Mouse (Mus musculus): Measurements from ENCODE around the gene Dcaf5. TPM values are rescaled to one million over a fixed set of nuclear protein-coding genes. Genes with fewer than 3 reads are reported as not detected.
A peak's percentile ranks its signal among the peaks of the same experiment; 100 is the strongest.
"Not testable (repeated sequence)": the region's sequence is repeated elsewhere in the genome, so short reads cannot be mapped to it uniquely, and the experiment has no call there.

Dcaf5 gene
- total RNA-seq (2017), result 30.3 and 33.3 TPM in 2 replicates

GRCm38 (mm10) chr12:80436336-80436976, at the start of gene Dcaf5:
Gene Dcaf5 (minus strand): TSS chr12:80436601.
- peak; percentile 35 to 83; a peak in 3 of 4 replicates for ATAC-seq (replicated peaks in 1 of 2; ENCODE audit: insufficient read depth in 1 of 2, low FRiP score in 2 of 2, low TSS enrichment in 1 of 2, low read depth in 1 of 2, poor library complexity in 2 of 2, severe bottlenecking in 2 of 2)

GRCm38 (mm10) chr12:80483397-80483796, 47.0 kb upstream of the Dcaf5 start:
- no peak for ATAC-seq (replicated peaks in 1 of 2; ENCODE audit: insufficient read depth in 1 of 2, low FRiP score in 2 of 2, low TSS enrichment in 1 of 2, low read depth in 1 of 2, poor library complexity in 2 of 2, severe bottlenecking in 2 of 2)

DNA sequence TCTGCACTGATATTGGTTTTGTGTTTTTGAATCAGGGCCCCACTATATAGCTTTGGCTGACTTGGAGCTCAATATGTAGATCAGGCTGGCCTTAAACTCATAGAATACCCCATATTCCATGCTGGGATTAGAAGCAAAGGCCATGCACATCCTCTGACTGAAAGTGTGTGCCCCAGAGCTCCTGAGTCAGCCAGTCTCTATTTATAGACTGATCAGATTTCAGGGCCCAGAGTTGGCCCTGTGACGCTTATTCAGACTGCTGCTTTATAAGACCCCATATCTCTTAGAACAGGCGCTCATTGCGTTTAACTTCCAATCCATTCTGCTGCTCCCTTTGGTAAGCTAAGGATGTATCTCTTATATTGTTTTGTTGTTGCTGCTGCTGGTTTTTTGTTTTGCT, 43.6 kb upstream of the Dcaf5 start:
- ATAC-seq (replicated peaks in 1 of 2; ENCODE audit: insufficient read depth in 1 of 2, low FRiP score in 2 of 2, low TSS enrichment in 1 of 2, low read depth in 1 of 2, poor library complexity in 2 of 2, severe bottlenecking in 2 of 2), result no peak

GRCm38 (mm10) chr12:80473731-80474130, 37.3 kb upstream of the Dcaf5 start:
- no peak for ATAC-seq (replicated peaks in 1 of 2; ENCODE audit: insufficient read depth in 1 of 2, low FRiP score in 2 of 2, low TSS enrichment in 1 of 2, low read depth in 1 of 2, poor library complexity in 2 of 2, severe bottlenecking in 2 of 2)

GRCm38 (mm10) chr12:80471926-80472325, 35.5 kb upstream of the Dcaf5 start:
- no peak for ATAC-seq (replicated peaks in 1 of 2; ENCODE audit: insufficient read depth in 1 of 2, low FRiP score in 2 of 2, low TSS enrichment in 1 of 2, low read depth in 1 of 2, poor library complexity in 2 of 2, severe bottlenecking in 2 of 2)

GRCm38 (mm10) chr12:80470206-80470605, 33.8 kb upstream of the Dcaf5 start:
- no peak for ATAC-seq (replicated peaks in 1 of 2; ENCODE audit: insufficient read depth in 1 of 2, low FRiP score in 2 of 2, low TSS enrichment in 1 of 2, low read depth in 1 of 2, poor library complexity in 2 of 2, severe bottlenecking in 2 of 2)

DNA sequence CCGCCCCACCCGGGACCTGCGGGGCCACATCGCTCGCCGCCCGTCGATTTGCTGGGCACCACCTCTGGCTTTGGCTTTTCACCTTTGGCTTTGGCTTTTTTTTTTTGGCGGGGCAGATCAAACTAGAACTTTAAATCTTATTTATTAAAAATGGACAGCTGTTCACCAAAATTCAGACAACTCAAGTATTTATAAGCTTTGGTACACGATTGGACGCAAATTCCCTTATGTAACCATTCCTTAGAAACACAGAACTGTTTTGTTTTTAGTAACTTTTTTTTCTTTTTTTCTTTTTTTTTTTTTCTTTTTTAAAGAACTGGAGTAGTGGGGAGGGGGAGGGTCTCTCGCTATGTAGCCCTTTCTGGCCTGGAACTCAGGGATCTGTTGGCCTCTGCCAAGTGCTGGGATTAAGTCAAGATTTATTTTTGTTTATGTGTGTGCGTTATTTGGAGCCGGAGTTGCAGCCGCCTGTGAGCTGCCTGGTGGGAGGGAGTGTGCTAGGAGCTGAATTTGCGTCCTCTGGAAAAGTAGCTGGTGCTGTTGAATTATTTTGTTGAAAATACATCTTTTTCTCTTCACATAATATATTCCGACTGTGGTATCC, 27.4 kb upstream of the Dcaf5 start:
- ATAC-seq (replicated peaks in 1 of 2; ENCODE audit: insufficient read depth in 1 of 2, low FRiP score in 2 of 2, low TSS enrichment in 1 of 2, low read depth in 1 of 2, poor library complexity in 2 of 2, severe bottlenecking in 2 of 2), result no peak

DNA sequence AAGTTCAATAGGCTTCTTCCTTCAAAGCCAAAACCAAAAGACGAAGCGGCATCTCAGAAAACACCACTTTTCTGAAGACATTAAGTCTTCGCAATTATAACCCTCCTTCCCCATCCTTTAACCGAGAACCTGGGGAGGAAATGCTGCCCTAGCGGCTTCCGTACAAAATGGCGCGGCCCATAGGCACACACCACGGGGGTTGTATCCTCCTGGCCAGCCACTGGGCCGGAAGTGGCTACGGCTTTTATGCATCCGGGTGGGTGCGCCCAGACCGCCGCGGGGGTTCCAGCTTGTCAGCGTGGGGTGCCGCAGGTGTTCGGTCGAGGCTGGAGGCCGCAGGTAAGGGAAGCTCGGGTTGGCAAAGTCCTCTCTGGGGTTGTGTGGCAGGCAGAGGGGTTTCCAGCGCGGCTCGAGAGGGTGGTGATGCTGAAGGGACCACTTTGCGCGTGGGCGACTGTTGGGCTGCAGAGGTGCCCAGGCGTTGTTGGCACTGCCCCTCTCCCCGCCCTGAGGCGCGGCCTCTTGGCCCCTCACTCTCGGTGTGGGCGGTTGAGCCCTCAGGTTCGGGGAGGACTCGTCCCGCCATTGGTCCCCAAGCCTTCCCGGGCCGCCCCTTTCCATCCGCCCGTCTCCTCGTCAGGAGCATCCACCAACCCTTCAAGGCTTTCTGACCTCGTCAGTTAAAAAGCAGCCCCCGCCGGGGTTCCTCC, 26.7 kb upstream of the Dcaf5 start, which contains the start of gene Exd2:
Gene Exd2 (plus strand): TSS at position 154 of the 710 bp plus-strand sequence.
- peak; percentile 91 to 93 for ATAC-seq (replicated peaks in 1 of 2; ENCODE audit: insufficient read depth in 1 of 2, low FRiP score in 2 of 2, low TSS enrichment in 1 of 2, low read depth in 1 of 2, poor library complexity in 2 of 2, severe bottlenecking in 2 of 2)

DNA sequence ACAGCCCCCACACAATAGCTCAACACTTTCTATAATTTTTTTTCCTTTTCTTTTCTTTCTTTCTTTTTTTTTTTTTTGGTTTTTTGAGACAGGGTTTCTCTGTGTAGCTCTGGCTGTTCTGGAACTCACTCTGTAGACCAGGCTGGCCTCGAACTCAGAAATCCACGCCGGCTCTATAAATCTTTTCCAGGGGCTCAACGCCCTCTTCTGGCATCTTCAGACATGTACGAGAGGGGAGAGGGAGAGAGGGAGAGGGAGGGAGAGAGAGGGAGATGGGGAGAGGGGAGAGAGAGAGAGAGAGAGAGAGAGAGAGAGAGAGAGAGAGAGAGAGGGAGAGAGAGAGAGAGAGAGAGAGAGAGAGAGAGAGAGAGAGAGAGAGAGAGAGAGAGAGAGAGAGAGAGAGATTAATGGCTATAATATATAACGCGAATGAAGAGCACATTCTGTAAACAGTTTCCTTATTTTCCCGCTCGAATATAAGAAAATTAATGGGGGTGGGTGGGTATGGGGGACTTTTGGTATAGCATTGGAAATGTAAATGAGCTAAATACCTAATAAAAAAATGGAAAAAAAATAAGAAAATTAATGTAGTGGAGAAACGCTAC, 26.0 kb upstream of the Dcaf5 start:
- ATAC-seq (replicated peaks in 1 of 2; ENCODE audit: insufficient read depth in 1 of 2, low FRiP score in 2 of 2, low TSS enrichment in 1 of 2, low read depth in 1 of 2, poor library complexity in 2 of 2, severe bottlenecking in 2 of 2), result not testable (repeated sequence)

DNA sequence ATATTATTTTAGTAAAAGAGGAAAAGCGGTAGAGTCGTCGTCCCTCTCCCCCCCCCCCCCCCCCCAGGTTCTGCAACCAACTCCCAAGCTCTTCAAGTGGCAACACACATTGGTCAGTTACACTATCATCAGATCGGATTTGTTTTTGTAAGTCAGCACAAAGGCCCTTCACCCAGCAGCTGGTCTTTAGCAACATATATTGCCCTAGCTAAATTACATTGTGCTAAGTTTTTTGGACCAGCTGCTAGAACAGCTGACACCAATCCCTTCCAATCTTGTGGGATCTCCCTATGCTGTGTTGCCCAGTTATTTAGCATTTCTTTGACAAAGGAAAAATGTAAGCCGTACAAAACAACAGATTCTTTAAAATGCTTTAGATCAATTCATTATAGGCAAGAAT, 21.6 kb upstream of the Dcaf5 start:
- ATAC-seq (replicated peaks in 1 of 2; ENCODE audit: insufficient read depth in 1 of 2, low FRiP score in 2 of 2, low TSS enrichment in 1 of 2, low read depth in 1 of 2, poor library complexity in 2 of 2, severe bottlenecking in 2 of 2), result no peak

DNA sequence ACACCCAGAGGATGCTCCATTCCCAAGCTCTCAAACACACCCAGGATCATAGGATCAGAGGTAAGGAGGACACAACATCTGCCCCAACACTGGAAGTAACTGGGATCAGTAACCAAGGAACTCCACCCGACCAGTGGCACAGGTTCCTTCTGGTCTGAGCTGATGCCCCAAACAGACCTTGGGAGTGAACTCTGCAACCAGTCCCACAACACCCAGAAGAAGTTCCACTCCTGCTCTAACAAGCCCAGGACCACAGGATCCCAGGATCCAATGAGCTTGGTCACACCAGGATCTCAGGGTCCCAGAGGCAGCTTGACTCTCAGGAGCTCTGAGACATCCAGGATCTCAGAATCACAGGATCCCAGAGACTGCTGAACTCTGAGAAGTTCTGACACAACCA, 17.1 kb upstream of the Dcaf5 start:
- no peak for ATAC-seq (replicated peaks in 1 of 2; ENCODE audit: insufficient read depth in 1 of 2, low FRiP score in 2 of 2, low TSS enrichment in 1 of 2, low read depth in 1 of 2, poor library complexity in 2 of 2, severe bottlenecking in 2 of 2)

DNA sequence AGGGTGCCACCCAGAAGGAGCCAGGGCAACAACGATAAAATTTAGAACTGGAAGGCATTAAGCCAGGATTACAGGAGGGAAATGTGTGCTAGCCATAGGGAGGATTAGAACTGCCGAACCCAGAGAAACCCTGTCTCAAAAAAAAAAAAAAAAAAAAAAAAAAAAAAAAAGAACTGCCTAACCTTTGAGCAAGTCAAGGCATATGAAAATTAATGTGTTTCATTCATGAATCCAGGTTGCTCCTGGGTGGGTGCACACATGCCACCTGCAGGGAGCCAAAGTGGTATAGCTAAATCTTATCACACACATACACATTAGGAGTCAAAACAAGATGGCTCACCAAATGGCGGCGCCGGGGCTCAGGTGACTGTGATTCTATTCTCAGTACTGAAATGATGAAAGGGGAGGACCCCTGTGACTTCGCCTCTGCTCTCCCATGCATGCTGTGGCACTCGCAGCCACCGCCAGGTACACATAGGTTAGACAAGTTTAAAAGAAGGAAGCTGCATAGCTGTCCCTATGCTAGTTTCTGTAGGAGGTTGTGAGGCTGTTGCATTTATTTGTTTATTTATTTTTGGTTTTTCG, 8.2 kb upstream of the Dcaf5 start:
- no peak for ATAC-seq (replicated peaks in 1 of 2; ENCODE audit: insufficient read depth in 1 of 2, low FRiP score in 2 of 2, low TSS enrichment in 1 of 2, low read depth in 1 of 2, poor library complexity in 2 of 2, severe bottlenecking in 2 of 2)

GRCm38 (mm10) chr12:80440957-80441356, 4.6 kb upstream of the Dcaf5 start:
- no peak; a peak in 1 of 4 replicates for ATAC-seq (replicated peaks in 1 of 2; ENCODE audit: insufficient read depth in 1 of 2, low FRiP score in 2 of 2, low TSS enrichment in 1 of 2, low read depth in 1 of 2, poor library complexity in 2 of 2, severe bottlenecking in 2 of 2)

DNA sequence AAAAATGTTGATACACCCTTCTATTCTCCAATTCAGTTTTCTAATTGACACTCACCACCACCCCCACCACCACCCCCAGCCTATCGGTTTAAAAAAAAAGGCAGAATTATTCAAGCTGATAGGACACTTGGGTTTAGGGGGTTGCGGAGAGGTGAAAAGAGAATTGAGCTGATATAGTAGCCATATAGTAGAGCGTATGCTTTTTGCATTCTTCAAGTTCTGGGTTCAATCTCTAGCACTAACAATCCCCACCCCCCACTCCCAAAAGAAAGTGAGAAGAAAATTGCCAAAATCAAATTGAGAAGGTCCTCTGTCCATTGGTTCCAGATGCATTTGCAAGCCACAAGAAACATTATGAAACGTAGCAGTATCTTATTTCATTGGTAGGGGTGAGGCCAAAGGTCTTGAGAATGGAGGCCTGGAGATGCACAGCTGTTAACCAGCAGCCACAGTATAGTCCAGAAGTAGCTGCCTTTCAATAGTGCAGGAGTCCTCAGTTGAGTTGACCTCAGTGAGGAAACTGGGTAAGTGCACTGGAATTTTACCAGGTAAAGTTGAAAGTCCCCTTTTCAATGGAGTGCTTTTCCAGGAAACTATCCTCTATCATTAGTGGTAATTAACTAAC, 762 bp upstream of the Dcaf5 start:
- ATAC-seq (replicated peaks in 1 of 2; ENCODE audit: insufficient read depth in 1 of 2, low FRiP score in 2 of 2, low TSS enrichment in 1 of 2, low read depth in 1 of 2, poor library complexity in 2 of 2, severe bottlenecking in 2 of 2), result no peak

DNA sequence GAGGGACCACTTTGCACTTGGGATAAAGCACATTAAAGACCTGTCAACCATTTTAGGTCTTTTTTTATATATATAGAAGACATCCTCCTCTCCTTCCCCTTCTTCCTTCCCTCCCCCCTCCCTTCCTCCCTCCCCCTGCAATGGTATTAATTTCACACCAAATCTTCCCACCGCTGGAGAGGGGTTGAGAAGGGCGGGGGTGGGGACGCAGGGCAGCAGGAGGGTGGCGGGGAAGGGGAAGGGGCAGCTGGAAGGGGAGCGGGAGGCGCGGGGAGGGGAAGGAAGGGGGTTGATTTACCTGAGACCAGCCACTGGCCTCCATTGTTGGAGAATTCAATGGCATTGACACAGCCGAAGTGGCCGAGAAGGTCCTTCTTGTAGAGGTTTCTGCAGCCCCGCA, 514 bp downstream of the Dcaf5 start:
- ATAC-seq (replicated peaks in 1 of 2; ENCODE audit: insufficient read depth in 1 of 2, low FRiP score in 2 of 2, low TSS enrichment in 1 of 2, low read depth in 1 of 2, poor library complexity in 2 of 2, severe bottlenecking in 2 of 2), result no peak

- ATAC-seq (replicated peaks in 1 of 2; ENCODE audit: insufficient read depth in 1 of 2, low FRiP score in 2 of 2, low TSS enrichment in 1 of 2, low read depth in 1 of 2, poor library complexity in 2 of 2, severe bottlenecking in 2 of 2), result peak; percentile 48 to 56; a peak in 2 of 4 replicates
Measured at GRCm38 (mm10) chr12:80434961-80435691, 1.3 kb downstream of the Dcaf5 start.

DNA sequence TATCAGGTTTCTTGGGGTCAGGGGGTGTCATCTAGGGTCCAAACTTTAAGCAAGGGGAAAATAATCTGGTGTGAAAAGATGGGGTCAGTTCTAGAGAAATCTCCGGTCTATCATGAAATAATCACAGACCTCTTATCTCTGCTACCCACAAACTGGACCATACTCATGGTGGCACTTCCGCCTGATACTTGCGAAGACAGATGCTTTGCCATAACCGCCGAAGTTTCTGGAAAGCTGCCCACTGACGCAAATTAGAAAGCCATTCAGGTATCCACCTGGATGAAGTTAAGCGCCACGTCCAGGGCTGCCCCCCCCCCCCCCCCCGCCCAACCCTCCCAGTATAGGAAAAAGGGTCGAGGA, 1.8 kb downstream of the Dcaf5 start:
- no peak for ATAC-seq (replicated peaks in 1 of 2; ENCODE audit: insufficient read depth in 1 of 2, low FRiP score in 2 of 2, low TSS enrichment in 1 of 2, low read depth in 1 of 2, poor library complexity in 2 of 2, severe bottlenecking in 2 of 2)

Measured in hematopoietic stem cell, adult 5-6 weeks (primary cell).